Mouse (Mus musculus) forebrain, embryonic 16.5 days (tissue): ENCODE data around the gene Tmem145. TPM values are rescaled to one million over a fixed set of nuclear protein-coding genes. Genes with fewer than 3 reads are reported as not detected.

Experiments
- ATAC-seq: fragments of 200-750 bp; cut with Nextera tagmentation; 2 replicates; pipeline ENCODE4 v1.8.0; 2017; ENCODE audit warnings: mild to moderate bottlenecking, moderate library complexity
- H3K27ac ChIP-seq: fragments of 300-500 bp; sonication (generic); 2 replicates; pipeline ENCODE4 v1.5.1; 2014; ENCODE audit warnings: low read length, control low read depth
- H3K27me3 ChIP-seq: fragments of 300-500 bp; sonication (generic); replicated peaks from 2 replicates; pipeline ENCODE4 v1.6.1; 2014; ENCODE audit warnings: low read length; ENCODE audit not compliant: control insufficient read depth, insufficient read depth
- H3K36me3 ChIP-seq: fragments of 300-500 bp; sonication (generic); 2 replicates; pipeline ENCODE4 v1.6.1; 2014; ENCODE audit not compliant: control insufficient read depth, insufficient read depth
- H3K4me1 ChIP-seq: fragments of 300-500 bp; sonication (generic); replicated peaks from 2 replicates; pipeline ENCODE4 v1.6.1; 2014; ENCODE audit warnings: low read length; ENCODE audit not compliant: control insufficient read depth, insufficient read depth
- H3K4me2 ChIP-seq: fragments of 300-500 bp; sonication (generic); 2 replicates; pipeline ENCODE4 v1.6.1; 2014; ENCODE audit warnings: mild to moderate bottlenecking, low read length, control low read depth
- H3K4me3 ChIP-seq: fragments of 300-500 bp; sonication (generic); replicated peaks from 2 replicates; pipeline ENCODE4 v1.5.1; 2014; ENCODE audit warnings: mild to moderate bottlenecking, low read length, control low read depth
- H3K9ac ChIP-seq: fragments of 300-500 bp; sonication (generic); replicated peaks from 2 replicates; pipeline ENCODE4 v1.6.1; 2014; ENCODE audit warnings: low read depth, low read length, control low read depth
- H3K9me3 ChIP-seq: fragments of 300-500 bp; sonication (generic); 2 replicates; pipeline ENCODE4 v1.6.1; 2016; ENCODE audit warnings: low read length; ENCODE audit not compliant: control insufficient read depth
- WGBS: fragments of 180-500 bp; shearing (Covaris S2); extraction: QIAGEN DNeasy Blood & Tissue Kit; methylation state at CpG from one replicate; pipeline ENCODE4 v1.1.7; 2014; 5-methylcytosine and 5-hydroxymethylcytosine counted together
- polyA plus RNA-seq: library from polyadenylated mRNA; unstranded; fragments of >200 nt; fragmentation: Nextera tagmentation; extraction: Ambion mirVana; gene quantifications from 2 replicates; pipeline ENCODE4 v1.2.1, GENCODE M21; 2015

Tmem145 gene
- polyA plus RNA-seq, 1 experiment from 2014 or later, result 41.2 TPM

DNA sequence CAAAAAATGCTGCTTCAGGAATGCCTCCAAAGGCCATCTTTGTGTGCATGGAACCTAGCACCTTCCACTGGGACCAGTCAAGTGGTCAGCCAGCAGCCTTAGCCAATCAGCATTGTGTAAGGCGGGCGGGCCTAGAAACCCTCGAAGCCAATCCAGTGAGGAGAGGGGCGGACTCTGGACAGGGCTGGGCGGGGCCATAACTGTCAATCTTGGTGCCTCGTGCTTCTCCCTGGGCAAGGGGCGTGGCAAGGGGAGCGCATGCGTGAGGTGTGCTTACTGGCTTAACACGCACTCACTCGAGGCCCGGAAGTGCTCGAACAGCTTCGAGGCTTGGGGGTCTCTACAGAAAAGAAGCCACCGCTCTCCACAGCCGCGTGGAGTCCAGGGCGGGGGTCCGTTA lies 4.8 kb upstream of the Tmem145 start, which contains the start of gene Prr19:
Gene Prr19, plus strand, starts transcription at position 349 of the 400 bp plus-strand sequence.
- Histone ChIP-seq H3K4me3 (no peak within 1 kb of the TSS), H3K27ac (no peak within 1 kb of the TSS), H3K9me3 (no peaks in the 10 kb centered on the region), H3K4me2 (no peak within 1 kb of the TSS; the same call in 1 of the 2 replicates), H3K9ac (no peak within 1 kb of the TSS), H3K27me3 (no peaks in the 10 kb centered on the region), H3K4me1 (peaks cover 21% of the 10 kb centered on the region), H3K36me3 (no peaks in the 10 kb centered on the region)
- WGBS, result 47% methylated on average over 19 of the region's 19 CpGs
- peak; percentile 14; the same call in 1 of the 2 replicates for ATAC-seq

DNA sequence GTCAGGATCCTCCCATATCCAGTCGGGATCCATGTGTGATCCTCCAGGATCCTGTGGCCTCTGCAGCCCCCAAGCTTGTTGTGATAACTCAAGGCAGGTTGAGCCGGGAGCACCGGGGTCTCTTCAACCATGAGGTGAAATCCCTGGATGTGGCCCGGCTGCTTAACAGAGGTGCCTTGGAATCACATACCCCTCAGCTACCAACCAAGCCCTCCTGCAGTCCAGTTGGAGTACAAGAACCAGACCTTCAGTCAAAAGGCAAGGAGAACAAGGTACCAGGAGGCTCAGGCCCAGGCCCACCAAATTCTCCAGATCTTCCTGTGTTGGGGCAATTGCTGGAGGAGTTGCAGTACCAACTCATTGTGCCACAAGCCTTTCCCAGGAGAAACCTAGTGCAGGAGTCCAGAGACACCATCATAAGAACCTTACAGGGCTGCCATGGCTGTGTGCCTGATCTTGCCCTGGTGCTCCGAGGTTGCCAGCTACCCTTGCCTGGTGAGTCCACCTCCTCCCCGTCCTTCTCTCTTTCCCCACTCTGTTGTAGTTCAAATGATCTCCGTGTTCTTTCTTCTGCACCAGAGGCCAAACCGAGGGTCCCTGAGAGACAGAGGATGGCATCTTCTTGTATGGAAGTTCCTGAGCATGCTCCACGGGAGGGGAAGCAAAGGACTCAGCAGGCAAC lies 2.8 kb upstream of the Tmem145 start:
- Histone ChIP-seq H3K27ac (no peak overlapping the region), H3K4me3 (no peak overlapping the region), H3K9me3 (no peaks in the 10 kb centered on the region), H3K9ac (no peak overlapping the region), H3K36me3 (no peaks in the 10 kb centered on the region), H3K4me2 (no peak overlapping the region), H3K27me3 (no peaks in the 10 kb centered on the region; the same call in 1 of the 2 replicates), H3K4me1 (peaks cover 13% of the 10 kb centered on the region)
- 79% methylated on average over 9 of the region's 9 CpGs for WGBS
- no peak for ATAC-seq

DNA sequence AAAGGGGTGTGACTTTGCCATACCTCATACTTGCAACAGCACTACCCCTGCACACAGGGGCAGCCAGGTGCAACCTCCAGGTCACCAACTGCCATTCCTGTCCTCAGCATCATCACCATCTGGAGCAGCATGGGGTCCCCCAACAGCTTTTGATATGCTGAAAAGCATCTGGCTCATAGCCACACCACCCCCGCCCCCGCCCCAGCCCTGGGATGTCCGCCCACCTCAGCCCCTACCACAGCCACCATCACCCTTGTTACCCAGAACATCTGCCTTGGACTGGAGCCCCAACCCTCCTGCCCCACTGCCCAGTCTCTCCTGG lies 2.3 kb upstream of the Tmem145 start:
- WGBS, result 92% methylated on average over 3 of the region's 3 CpGs
- no peak overlapping the region for H3K27ac ChIP-seq

GRCm38 (mm10) chr7:25305481-25305880 lies 425 bp upstream of the Tmem145 start:
- H3K36me3 ChIP-seq, result no peaks in the 10 kb centered on the region
- peak overlapping the region; percentile 78 for H3K4me2 ChIP-seq
- 0 out of 2 replicates have a peak, but pooled peaks have one; percentile 4 for ATAC-seq
- no peaks in the 10 kb centered on the region for H3K9me3 ChIP-seq
- H3K9ac ChIP-seq, result peak overlapping the region; percentile 68
- no peaks in the 10 kb centered on the region; the same call in 1 of the 2 replicates for H3K27me3 ChIP-seq
- peak overlapping the region; percentile 60 for H3K4me3 ChIP-seq
- H3K27ac ChIP-seq, result no peak overlapping the region
- peaks cover 11% of the 10 kb centered on the region for H3K4me1 ChIP-seq
- WGBS, result 0% methylated on average over 2 of the region's 2 CpGs

More for the DNA sequence above, 2.3 kb upstream of the Tmem145 start:
- no peak overlapping the region for H3K4me3 ChIP-seq
- H3K4me1 ChIP-seq, result peaks cover 11% of the 10 kb centered on the region
- no peak overlapping the region for H3K4me2 ChIP-seq
- no peak overlapping the region for H3K9ac ChIP-seq
- H3K36me3 ChIP-seq, result no peaks in the 10 kb centered on the region
- no peak for ATAC-seq
- no peaks in the 10 kb centered on the region for H3K9me3 ChIP-seq
- H3K27me3 ChIP-seq, result no peaks in the 10 kb centered on the region; the same call in 1 of the 2 replicates

- H3K27me3 ChIP-seq, result peaks cover 6% of the 10 kb centered on the region
- H3K36me3 ChIP-seq, result no peaks in the 10 kb centered on the region
- H3K4me1 ChIP-seq, result peaks cover 11% of the 10 kb centered on the region
- 38% methylated on average over 2 of the region's 2 CpGs for WGBS
- H3K9me3 ChIP-seq, result no peaks in the 10 kb centered on the region
- H3K4me3 ChIP-seq, result peak overlapping the region; percentile 60
- H3K4me2 ChIP-seq, result peak overlapping the region; percentile 78
- ATAC-seq, result peak; percentile 38; the same call in 1 of the 2 replicates
- H3K27ac ChIP-seq, result peak overlapping the region; percentile 56
- peak overlapping the region; percentile 68 for H3K9ac ChIP-seq
Observed at GRCm38 (mm10) chr7:25306614-25306996, 699 bp downstream of the Tmem145 start.

DNA sequence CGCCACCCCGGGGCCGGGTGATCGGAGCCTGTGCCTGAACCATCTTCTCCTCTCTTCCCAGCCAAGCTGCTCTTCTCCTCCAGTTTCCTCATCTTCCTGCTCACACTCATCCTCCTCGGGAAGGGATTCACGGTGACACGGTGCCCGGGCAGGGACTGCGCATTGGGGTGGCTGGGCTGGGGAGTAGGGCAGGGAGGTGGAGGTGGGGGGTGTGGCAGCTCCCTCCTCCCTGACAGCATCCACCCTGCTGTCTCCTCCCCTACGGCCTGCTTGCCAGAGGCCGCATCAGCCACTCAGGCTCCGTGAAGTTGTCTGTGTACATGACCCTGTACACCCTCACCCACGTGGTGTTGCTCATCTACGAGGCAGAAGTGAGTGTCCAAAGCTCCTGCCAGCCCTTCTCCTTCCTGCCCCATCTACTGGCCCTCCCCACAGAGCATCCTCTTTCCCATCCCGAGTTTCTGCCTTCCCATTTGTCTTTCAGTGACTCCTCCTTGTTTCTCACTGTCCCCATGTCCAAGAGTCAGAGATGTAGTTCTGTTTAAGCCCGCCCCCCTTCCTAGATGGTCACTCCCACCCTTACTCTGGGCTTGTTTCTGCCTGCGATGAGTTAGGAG lies 2.9 kb downstream of the Tmem145 start:
- peaks cover 28% of the 10 kb centered on the region for H3K27me3 ChIP-seq
- H3K9ac ChIP-seq, result no peak overlapping the region
- H3K4me1 ChIP-seq, result peaks cover 11% of the 10 kb centered on the region
- H3K9me3 ChIP-seq, result no peaks in the 10 kb centered on the region
- no peak overlapping the region for H3K27ac ChIP-seq
- H3K4me2 ChIP-seq, result no peak overlapping the region
- H3K36me3 ChIP-seq, result no peaks in the 10 kb centered on the region
- no peak overlapping the region for H3K4me3 ChIP-seq
- no peak for ATAC-seq
- WGBS, result 64% methylated on average over 17 of the region's 17 CpGs

GRCm38 (mm10) chr7:25309425-25309824 lies 3.5 kb downstream of the Tmem145 start:
- H3K9ac ChIP-seq, result no peak overlapping the region
- H3K27ac ChIP-seq, result no peak overlapping the region
- H3K4me2 ChIP-seq, result no peak overlapping the region
- no peak overlapping the region for H3K4me3 ChIP-seq
- H3K27me3 ChIP-seq, result peaks cover 34% of the 10 kb centered on the region
- H3K9me3 ChIP-seq, result no peaks in the 10 kb centered on the region
- peaks cover 11% of the 10 kb centered on the region for H3K4me1 ChIP-seq
- WGBS, result 86% methylated on average over 9 of the region's 9 CpGs
- no peaks in the 10 kb centered on the region for H3K36me3 ChIP-seq
- ATAC-seq, result no peak

- no peak overlapping the region for H3K4me2 ChIP-seq
- no peak overlapping the region for H3K27ac ChIP-seq
- WGBS, result 86% methylated on average over 11 of the region's 11 CpGs
- H3K9me3 ChIP-seq, result no peaks in the 10 kb centered on the region
- peaks cover 43% of the 10 kb centered on the region for H3K27me3 ChIP-seq
- H3K9ac ChIP-seq, result no peak overlapping the region
- no peak overlapping the region for H3K4me3 ChIP-seq
- peaks cover 21% of the 10 kb centered on the region for H3K4me1 ChIP-seq
- H3K36me3 ChIP-seq, result no peaks in the 10 kb centered on the region
- no peak for ATAC-seq
Observed at GRCm38 (mm10) chr7:25311193-25311592, 5.3 kb downstream of the Tmem145 start.

DNA sequence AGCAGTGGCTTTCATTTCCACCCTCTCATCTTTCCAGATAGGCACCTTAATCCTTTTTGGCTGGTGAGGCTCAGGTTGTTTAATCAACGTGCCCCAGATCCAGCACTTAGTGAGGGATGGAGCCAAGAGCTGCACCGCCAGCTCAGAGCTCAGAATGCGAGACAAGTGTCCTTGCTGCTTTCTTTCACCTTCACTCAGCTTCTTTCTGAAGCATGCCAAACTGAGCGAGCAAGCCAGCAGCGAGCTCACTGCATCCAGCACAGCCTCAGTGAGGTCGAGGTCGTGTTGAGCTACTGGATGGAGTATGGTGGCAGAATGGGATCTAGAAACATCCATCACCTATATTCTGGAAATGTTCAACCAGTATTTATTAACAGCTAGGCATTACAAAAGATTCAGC lies 7.4 kb downstream of the Tmem145 start:
- peaks cover 29% of the 10 kb centered on the region for H3K4me1 ChIP-seq
- no peaks in the 10 kb centered on the region for H3K36me3 ChIP-seq
- no peak overlapping the region for H3K9ac ChIP-seq
- H3K4me3 ChIP-seq, result no peak overlapping the region
- no peaks in the 10 kb centered on the region for H3K9me3 ChIP-seq
- no peak overlapping the region for H3K27ac ChIP-seq
- H3K4me2 ChIP-seq, result no peak overlapping the region
- no peak for ATAC-seq
- H3K27me3 ChIP-seq, result peaks cover 43% of the 10 kb centered on the region
- 43% methylated on average over 7 of the region's 7 CpGs for WGBS
